ENCODE assay signal across 10 mouse cellular contexts in the genomic region with DNA sequence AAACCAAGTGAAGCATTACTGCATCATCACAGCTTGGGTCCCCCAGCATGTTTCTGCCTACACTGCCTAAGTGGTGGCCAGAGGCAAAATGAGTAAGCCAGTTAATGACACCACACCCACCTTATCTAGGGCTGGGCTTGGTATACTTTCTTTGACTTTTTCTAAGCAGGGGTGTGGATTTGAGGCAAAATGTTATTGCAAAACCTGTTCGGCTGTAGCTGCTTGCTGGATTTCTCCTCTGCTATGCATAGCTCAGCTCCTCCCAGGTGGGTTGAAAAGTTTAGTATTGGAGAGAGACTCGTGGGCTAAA. TPM values are rescaled to one million over a fixed set of nuclear protein-coding genes. Genes with fewer than 3 reads are reported as not detected.
DNase-seq lines count a peak whose midpoint lies in the region; ATAC-seq and TF ChIP-seq lines count a peak whose summit lies in the region.
"Had no signal": no experiment of that assay in that cellular context is flagged by ENCODE, and none has a peak within 500 bp of the region (broad histone marks: within the 10 kb centered on the region; RNA-seq: fewer than 3 reads in every experiment).

No protein-coding gene starts in this region.

- DNase-seq in hindbrain, postnatal 0 days (ENCODE audit: low spot score) = no peak
- peak; percentile 39 for DNase-seq in MEL-GATA-1-ER (ENCODE audit: extremely low read depth, low read depth)
- peak; percentile 84 for DNase-seq in embryonic facial prominence, embryonic 14.5 days (ENCODE audit: low spot score)
- no peak for DNase-seq in adrenal gland, adult 2 months
- no peak for DNase-seq in thymus, adult 18-20 months
- no peak for DNase-seq in right cerebral cortex, postnatal 25 days
- DNase-seq: adrenal gland, postnatal 10 days had no signal

- 0 out of 2 replicates have a peak, but pooled peaks have one; percentile 20 for ATAC-seq in hindbrain, embryonic 16.5 days
- no peak for ATAC-seq in hindbrain, postnatal 0 days
- peak; percentile 64 for ATAC-seq in embryonic facial prominence, embryonic 14.5 days (ENCODE audit: low read depth)
- peak; percentile 74 for ATAC-seq in liver, embryonic 15.5 days (ENCODE audit: insufficient read depth)

- H3K27ac ChIP-seq in hindbrain, embryonic 16.5 days (ENCODE audit: low read depth, low read length) = no peak overlapping the region
- no peak overlapping the region for H3K27ac ChIP-seq in hindbrain, postnatal 0 days
- H3K27ac ChIP-seq in embryonic facial prominence, embryonic 14.5 days (replicated peaks; ENCODE audit: low read depth, low read length) = no peak overlapping the region
- H3K27ac ChIP-seq in liver, embryonic 15.5 days (replicated peaks) = peak overlapping the region; percentile 34

- WGBS in hindbrain, embryonic 16.5 days = 75% methylated on average over 2 of the region's 2 CpGs
- WGBS in hindbrain, postnatal 0 days = 58% methylated on average over 2 of the region's 2 CpGs
- WGBS in embryonic facial prominence, embryonic 14.5 days = 51% methylated on average over 2 of the region's 2 CpGs
- WGBS in liver, embryonic 15.5 days (ENCODE audit: insufficient replicate concordance) = 13% methylated on average over 2 of the region's 2 CpGs

- no peak overlapping the region for H3K4me3 ChIP-seq in hindbrain, embryonic 16.5 days (ENCODE audit: low read length)
- H3K4me3 ChIP-seq in hindbrain, postnatal 0 days (ENCODE audit: low read length) = no peak overlapping the region
- no peak overlapping the region for H3K4me3 ChIP-seq in embryonic facial prominence, embryonic 14.5 days (ENCODE audit: low read depth, low read length)
- H3K4me3 ChIP-seq in liver, embryonic 15.5 days (replicated peaks) = no peak overlapping the region

- H3K27me3 ChIP-seq in hindbrain, embryonic 16.5 days (replicated peaks; ENCODE audit: control insufficient read depth, insufficient read depth, low read length) = no peaks in the 10 kb centered on the region
- H3K27me3 ChIP-seq in hindbrain, postnatal 0 days (ENCODE audit: insufficient read depth, low read length) = no peaks in the 10 kb centered on the region
- H3K27me3 ChIP-seq in embryonic facial prominence, embryonic 14.5 days (replicated peaks; ENCODE audit: control insufficient read depth, insufficient read depth, low read length) = no peaks in the 10 kb centered on the region
- no peaks in the 10 kb centered on the region for H3K27me3 ChIP-seq in liver, embryonic 15.5 days

- H3K9me3 ChIP-seq in hindbrain, embryonic 16.5 days (ENCODE audit: control insufficient read depth, low read length) = no peaks in the 10 kb centered on the region
- H3K9me3 ChIP-seq in hindbrain, postnatal 0 days (ENCODE audit: low read length) = no peaks in the 10 kb centered on the region
- H3K9me3 ChIP-seq in embryonic facial prominence, embryonic 14.5 days (ENCODE audit: control insufficient read depth, low read length) = no peaks in the 10 kb centered on the region
- no peaks in the 10 kb centered on the region for H3K9me3 ChIP-seq in liver, embryonic 15.5 days (replicated peaks)

- no peak overlapping the region for H3K9ac ChIP-seq in hindbrain, embryonic 16.5 days (ENCODE audit: low read depth, low read length)
- H3K9ac ChIP-seq in hindbrain, postnatal 0 days (replicated peaks; ENCODE audit: low read length) = no peak overlapping the region
- no peak overlapping the region for H3K9ac ChIP-seq in embryonic facial prominence, embryonic 14.5 days (ENCODE audit: low read depth, low read length)
- no peak overlapping the region for H3K9ac ChIP-seq in liver, embryonic 15.5 days

- no peak overlapping the region for H3K4me2 ChIP-seq in hindbrain, embryonic 16.5 days (ENCODE audit: low read length)
- no peak overlapping the region for H3K4me2 ChIP-seq in hindbrain, postnatal 0 days (ENCODE audit: low read depth, low read length)
- H3K4me2 ChIP-seq in embryonic facial prominence, embryonic 14.5 days (ENCODE audit: low read depth, low read length) = no peak overlapping the region
- peak overlapping the region; percentile 44 for H3K4me2 ChIP-seq in liver, embryonic 15.5 days

- no peaks in the 10 kb centered on the region for H3K36me3 ChIP-seq in hindbrain, embryonic 16.5 days (ENCODE audit: control insufficient read depth, insufficient read depth, low read length)
- H3K36me3 ChIP-seq in hindbrain, postnatal 0 days (ENCODE audit: insufficient read depth, low read length) = no peaks in the 10 kb centered on the region
- H3K36me3 ChIP-seq in embryonic facial prominence, embryonic 14.5 days (ENCODE audit: control insufficient read depth, insufficient read depth, low read length) = no peaks in the 10 kb centered on the region
- no peaks in the 10 kb centered on the region for H3K36me3 ChIP-seq in liver, embryonic 15.5 days (replicated peaks)

- TF ChIP-seq CTCF in hindbrain, postnatal 0 days (IDR thresholded peaks at IDR 0.05; ENCODE audit: low read depth) = no peak

- H3K4me1 ChIP-seq in hindbrain, embryonic 16.5 days (ENCODE audit: control insufficient read depth, insufficient read depth, low read depth, low read length) = peaks cover 11% of the 10 kb centered on the region
- H3K4me1 ChIP-seq in hindbrain, postnatal 0 days (ENCODE audit: insufficient read depth, low read length) = peaks cover 14% of the 10 kb centered on the region; the same call in 1 of the 2 replicates
- H3K4me1 ChIP-seq in embryonic facial prominence, embryonic 14.5 days (ENCODE audit: control insufficient read depth, insufficient read depth, low read length) = peaks cover 27% of the 10 kb centered on the region
- H3K4me1 ChIP-seq in liver, embryonic 15.5 days (replicated peaks) = peaks cover 78% of the 10 kb centered on the region

RNA-seq across cellular contexts. Expression of a gene that starts 57.8 kb away (rescaled TPM):
- 24.2 and 28.3 TPM in 2 replicates for polyA plus RNA-seq in hindbrain, embryonic 16.5 days (2015; fragmentation: Nextera tagmentation; extraction: Ambion mirVana)
- total RNA-seq in hindbrain, postnatal 0 days (2014; rRNA removed) = 48.2 and 52.0 TPM in 2 replicates
- polyA plus RNA-seq in hindbrain, postnatal 0 days (2015; fragmentation: Nextera tagmentation; extraction: Ambion mirVana) = 11.1 and 11.7 TPM in 2 replicates
- polyA plus RNA-seq in embryonic facial prominence, embryonic 14.5 days (2014; fragmentation: Nextera tagmentation; extraction: Ambion mirVana) = 12.8 and 14.8 TPM in 2 replicates
- 1.6 and 2.1 TPM in 2 replicates for polyA plus RNA-seq in liver, embryonic 15.5 days (2015; fragmentation: Nextera tagmentation; extraction: Ambion mirVana)
- total RNA-seq in adrenal gland, adult 2 months (2021) = 1 to 10 TPM; 8.6 to 9.1 TPM
- polyA plus RNA-seq in adrenal gland, adult 2 months (2012; rRNA removed) = 2.6 and 3.6 TPM in 2 replicates
- total RNA-seq: neutrophil, adult 5-6 weeks had no signal

Comparison
In these comparisons a context has a peak if more than half of its experiments do, and no peak if none do; other contexts are left out.
1. DNase-seq: peak in MEL-GATA-1-ER (single experiment) and embryonic facial prominence, embryonic 14.5 days (single experiment); none in hindbrain, postnatal 0 days (single experiment), adrenal gland, adult 2 months (single experiment), thymus, adult 18-20 months (0 of 2) and right cerebral cortex, postnatal 25 days (single experiment).